Mouse (Mus musculus): ENCODE results near the gene Rps9.
A peak's percentile ranks its signal among the peaks of the same experiment; 100 is the strongest.
"Not testable (repeated sequence)": the region's sequence is repeated elsewhere in the genome, so short reads cannot be mapped to it uniquely, and the experiment has no call there.

Gene Rps9

GRCm38 (mm10) chr7:3698471-3698870 lies 5.3 kb upstream of the Rps9 start:
- DNase-seq (ENCODE audit: low spot score): no peak

- no peak for DNase-seq (ENCODE audit: low spot score)
These were observed 480 bp upstream of the Rps9 start for GRCm38 (mm10) chr7:3703148-3703878.

DNA sequence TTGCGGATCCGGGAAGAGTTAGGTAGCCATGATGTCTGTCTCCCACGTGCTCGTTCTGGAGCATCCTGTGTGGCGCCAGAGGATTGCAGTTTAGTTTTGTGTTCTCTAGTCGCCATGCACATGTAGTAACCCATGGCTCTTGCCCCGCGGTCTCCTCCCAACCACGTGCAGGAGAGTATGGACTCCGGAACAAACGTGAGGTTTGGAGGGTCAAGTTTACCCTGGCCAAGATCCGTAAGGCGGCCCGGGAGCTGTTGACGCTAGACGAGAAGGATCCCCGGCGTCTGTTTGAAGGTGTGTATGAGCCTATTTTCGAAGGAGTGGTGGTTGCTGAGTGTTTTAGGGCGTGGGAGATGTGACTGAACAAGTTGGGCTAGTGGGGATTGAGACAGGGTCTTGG lies 682 bp downstream of the Rps9 start:
- DNase-seq (ENCODE audit: low spot score): no peak

- DNase-seq (ENCODE audit: low spot score): not testable (repeated sequence)
These were observed 1.7 kb downstream of the Rps9 start for GRCm38 (mm10) chr7:3705461-3705860.

- no peak for DNase-seq (ENCODE audit: low spot score)
These were observed 2.1 kb downstream of the Rps9 start for GRCm38 (mm10) chr7:3705911-3706310.

DNA sequence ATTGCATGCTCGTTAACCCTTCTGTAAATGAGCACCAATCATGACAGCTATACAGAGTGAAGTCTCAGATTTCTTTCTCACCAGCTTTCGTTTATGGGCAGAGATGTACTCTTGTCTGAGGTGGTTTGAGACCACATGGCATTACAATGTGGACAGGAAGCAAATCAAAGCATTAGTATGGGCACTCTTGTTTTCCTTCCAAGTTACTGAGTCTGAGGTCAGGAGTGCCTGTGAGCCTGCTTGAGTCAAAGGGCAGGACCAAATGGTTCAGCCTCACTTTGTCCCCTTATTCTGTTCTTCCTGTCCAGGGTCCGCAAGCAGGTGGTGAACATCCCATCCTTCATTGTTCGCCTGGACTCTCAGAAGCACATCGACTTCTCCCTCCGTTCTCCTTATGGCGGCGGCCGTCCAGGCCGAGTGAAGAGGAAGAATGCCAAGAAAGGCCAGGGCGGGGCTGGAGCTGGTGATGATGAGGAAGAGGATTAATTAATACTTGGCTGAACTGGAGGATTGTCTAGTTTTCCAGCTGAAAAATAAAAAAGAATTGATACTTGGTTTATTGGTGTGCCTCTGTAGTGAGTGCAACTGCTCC lies 2.6 kb downstream of the Rps9 start:
- DNase-seq (ENCODE audit: low spot score): no peak

GRCm38 (mm10) chr7:3707027-3707426 lies 3.2 kb downstream of the Rps9 start:
- peak; percentile 44 for DNase-seq (ENCODE audit: low spot score)

DNA sequence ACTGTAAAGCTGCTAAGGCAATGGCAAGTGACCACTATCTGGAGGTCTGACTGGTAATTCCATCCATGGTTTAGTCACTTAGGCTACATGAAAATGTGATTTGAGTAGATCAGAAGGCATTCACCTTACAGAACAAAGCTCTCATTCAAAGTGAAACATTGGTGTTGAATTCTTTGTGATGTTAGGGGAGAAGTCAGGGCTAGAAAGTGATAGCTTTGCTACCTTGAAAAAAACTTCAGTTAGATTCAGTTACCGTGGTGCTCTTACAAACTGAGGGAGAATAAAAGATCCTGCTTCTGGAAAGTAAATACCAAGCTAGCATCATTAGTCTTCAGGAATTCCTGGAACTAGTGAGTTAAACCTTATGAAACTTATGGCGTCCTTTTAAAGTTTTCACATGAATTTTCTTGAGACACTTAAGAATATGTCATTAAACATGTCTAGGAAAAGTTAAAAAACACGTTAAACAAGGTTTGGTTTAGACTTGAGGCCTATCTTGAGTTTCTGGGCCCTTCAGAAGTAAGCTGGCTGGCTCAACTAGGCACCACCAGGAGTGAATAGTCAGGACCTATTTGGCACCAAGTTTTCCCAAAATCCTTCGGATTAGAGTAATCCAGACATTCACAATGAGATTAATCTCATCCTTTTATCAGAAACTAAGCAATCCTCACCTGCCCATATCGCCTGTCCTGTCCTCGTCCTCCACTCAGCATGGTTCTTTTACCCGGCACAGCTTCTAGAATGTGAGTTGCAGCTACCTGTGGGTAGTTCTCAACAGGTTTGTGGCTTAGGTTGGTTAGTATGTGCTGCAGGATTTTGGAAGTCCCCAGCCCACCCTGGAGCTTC lies 4.0 kb downstream of the Rps9 start:
- DNase-seq (ENCODE audit: low spot score): no peak

GRCm38 (mm10) chr7:3708447-3708980 lies 4.7 kb downstream of the Rps9 start:
- DNase-seq (ENCODE audit: low spot score): not testable (repeated sequence)

DNA sequence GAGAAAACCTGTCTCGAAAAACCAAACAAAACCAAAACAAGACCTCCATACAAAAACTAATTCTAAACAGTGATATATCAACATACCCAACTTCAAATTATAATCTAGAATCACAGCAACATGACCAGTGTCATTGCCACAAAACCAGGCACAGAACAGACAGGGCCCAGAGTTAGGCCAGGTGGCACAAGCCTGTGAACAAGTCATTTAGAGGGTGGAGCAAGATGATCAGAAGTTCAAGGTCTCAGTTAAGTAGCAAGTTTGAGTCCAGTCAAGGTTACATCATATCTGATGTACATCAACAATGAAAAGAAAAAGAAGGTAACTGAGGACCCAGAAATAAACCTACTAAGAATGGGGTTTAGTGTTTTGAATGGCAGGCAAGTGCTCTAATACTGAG lies 5.2 kb downstream of the Rps9 start:
- DNase-seq (ENCODE audit: low spot score): no peak

DNA sequence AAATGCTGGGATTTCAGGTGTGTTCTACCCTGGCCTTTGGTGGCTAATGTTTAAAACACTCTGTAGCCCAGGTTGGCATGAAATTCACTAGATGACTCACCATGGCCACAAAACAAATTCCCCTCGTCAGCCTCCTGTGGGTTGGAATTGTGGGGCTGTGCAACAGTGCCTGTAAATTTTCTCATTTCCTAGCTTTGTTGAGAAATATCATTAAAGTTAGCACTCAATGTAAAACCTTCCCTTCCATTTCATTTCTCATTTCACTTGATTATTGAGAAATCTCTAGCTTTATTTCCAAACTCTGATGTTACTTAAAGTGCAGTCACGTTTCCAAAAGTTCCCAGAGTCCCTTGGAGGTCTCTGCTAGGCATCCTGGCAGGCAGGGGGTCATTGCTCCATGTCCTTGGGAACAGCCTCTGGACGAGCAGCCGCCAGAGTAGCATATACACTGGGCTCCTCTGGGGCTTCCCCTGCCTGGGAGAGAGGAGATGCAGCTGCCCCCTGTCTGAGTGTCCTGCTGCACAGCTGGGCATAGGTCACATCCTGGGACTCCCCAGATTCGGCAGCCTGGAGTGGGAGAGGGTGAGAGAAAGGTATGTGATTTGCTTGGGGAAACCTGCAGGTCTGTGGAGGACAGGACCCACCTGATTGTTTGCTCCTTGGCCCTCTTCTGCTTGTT lies 8.6 kb downstream of the Rps9 start:
- DNase-seq (ENCODE audit: low spot score): no peak

DNA sequence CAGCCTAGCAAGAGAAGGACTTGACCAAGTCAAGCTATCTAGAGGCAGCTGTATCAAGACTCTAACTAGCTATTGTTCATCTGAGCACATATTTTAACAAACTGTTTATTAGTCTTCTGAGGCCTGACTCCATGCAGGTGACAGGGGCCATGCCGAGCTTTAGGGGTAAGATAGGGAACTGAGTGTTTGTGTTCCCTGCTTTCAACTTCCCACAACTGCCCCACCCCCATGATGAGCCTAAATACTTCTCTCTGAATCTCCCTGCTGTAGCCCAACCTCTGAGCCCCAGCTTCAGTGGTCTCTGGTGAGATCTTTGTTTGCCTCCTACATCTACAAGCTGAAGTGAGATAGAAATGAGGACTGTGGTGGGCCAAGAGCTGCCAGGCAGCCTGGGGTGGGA lies 11.5 kb downstream of the Rps9 start:
- no peak for DNase-seq (ENCODE audit: low spot score)

DNA sequence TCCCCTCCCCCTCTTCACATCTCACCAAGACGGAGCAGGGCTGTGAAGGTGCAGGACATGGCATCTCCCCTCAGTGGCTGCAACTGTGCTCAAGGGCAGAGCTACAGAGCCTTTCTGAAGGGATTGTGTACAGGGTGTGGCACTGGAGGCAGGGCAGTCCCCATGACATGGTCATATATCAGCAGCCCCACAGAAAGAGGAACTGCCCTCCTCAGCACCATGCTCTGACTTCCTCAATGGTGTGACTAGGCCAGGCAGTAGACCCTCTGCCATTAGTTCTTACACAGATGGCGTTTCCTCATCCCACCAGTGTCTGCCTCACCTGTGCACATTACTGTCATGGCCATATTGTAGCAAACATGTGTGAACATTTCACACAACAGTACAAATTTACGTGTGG lies 16.5 kb downstream of the Rps9 start, which contains the start of gene Pirb:
TSS of gene Pirb (minus strand) at position 124 of the 400 bp plus-strand sequence.
- not testable (repeated sequence) for DNase-seq (ENCODE audit: low spot score)

DNA sequence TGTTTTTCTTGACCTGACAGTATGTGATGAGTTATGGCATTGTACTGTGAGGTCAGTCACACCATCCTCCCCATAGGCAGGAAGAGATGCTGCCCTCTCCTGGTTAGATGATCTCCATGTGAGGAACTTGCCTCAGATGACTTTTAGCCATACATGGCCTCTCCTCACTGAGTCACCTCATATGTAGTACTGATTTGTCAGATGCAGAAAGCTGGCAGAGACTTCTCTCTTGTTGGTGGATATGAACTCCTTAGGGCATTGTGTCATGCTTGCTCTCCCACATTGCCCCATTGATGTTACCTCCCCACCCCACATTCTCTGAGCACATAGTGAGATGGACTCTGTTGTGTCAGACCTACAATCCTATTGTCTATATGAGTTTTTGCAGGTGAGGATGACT lies 21.7 kb downstream of the Rps9 start:
- not testable (repeated sequence) for DNase-seq (ENCODE audit: low spot score)

GRCm38 (mm10) chr7:3732675-3733074 lies 28.9 kb downstream of the Rps9 start:
- DNase-seq (ENCODE audit: low spot score): not testable (repeated sequence)
